Mouse (Mus musculus) erythroblast, embryonic 14.5 days (primary cell): ENCODE measurements around the gene Gm4216. TPM values are rescaled to one million over a fixed set of nuclear protein-coding genes. Genes with fewer than 3 reads are reported as not detected.
"Not testable (repeated sequence)": the region's sequence is repeated elsewhere in the genome, so short reads cannot be mapped to it uniquely, and the experiment has no call there.

ENCODE experiments used
- H3K27me3 ChIP-seq: 2 replicates; pipeline ENCODE4 v1.6.1; 2012; ENCODE audit warnings: inconsistent platforms; ENCODE audit not compliant: control insufficient read depth
- H3K36me3 ChIP-seq: 2 replicates; pipeline ENCODE4 v1.6.1; 2012; ENCODE audit warnings: mild to moderate bottlenecking, inconsistent platforms; ENCODE audit not compliant: control insufficient read depth
- H3K4me1 ChIP-seq: 2 replicates; pipeline ENCODE4 v1.6.1; 2012; ENCODE audit warnings: inconsistent platforms; ENCODE audit not compliant: control insufficient read depth
- H3K4me3 ChIP-seq: replicated peaks from 2 replicates; pipeline ENCODE3; 2012; ENCODE audit warnings: moderate library complexity, mild to moderate bottlenecking, inconsistent platforms
- H3K9me3 ChIP-seq: 2 replicates; pipeline ENCODE4 v1.6.1; 2012; ENCODE audit warnings: low read length, inconsistent platforms, mixed read lengths; ENCODE audit not compliant: control insufficient read depth
- polyA plus RNA-seq: library from polyadenylated mRNA; stranded (reverse); fragments of >175 nt; gene quantifications from 2 replicates; pipeline ENCODE4 v1.2.3, GENCODE M21; 2012

Gene Gm4216
- polyA plus RNA-seq = not detected in 2 replicates

DNA sequence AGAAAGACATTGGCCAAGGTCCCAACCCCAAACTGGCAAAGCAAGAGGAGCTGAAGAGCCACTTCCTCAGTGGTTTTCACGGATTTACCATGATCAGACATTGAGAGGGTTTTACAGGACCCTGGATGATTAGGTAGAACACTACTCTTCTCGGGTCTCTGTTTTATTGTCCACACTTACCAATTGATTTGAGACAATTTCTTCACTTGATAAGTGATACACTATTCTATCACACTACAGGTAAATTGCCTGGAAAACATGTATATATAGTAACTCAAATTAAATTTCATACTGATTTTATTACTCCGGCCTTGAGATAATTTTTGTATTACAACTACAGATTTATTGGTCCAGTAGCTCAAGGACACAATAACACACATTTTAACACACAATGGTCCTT lies at the start of gene Gm4216:
Gm4216 (minus strand) TSS at position 101 of the 400 bp plus-strand sequence.
- H3K36me3 ChIP-seq, H3K9me3 ChIP-seq, H3K4me1 ChIP-seq, H3K27me3 ChIP-seq, H3K4me3 ChIP-seq: not testable (repeated sequence)

DNA sequence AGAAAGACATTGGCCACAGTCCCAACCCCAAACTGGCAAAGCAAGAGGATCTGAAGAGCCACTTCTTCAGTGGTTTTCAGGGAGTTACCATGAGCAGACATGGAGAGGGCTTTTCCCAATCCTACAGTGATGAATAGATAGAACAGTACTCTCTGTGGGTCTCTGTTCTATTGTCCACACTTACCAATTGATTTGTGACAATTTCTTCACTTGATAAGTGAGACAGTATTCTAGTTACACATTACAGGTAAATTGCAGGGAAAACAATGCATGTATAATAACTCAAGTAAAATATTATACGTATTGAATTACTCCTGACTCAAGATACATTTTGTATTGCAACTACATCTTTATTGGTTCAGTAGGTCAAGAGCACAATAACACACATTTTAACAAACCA lies 47.6 kb upstream of the Gm4216 start, which contains the start of gene Gm8720:
Gm8720 (minus strand) TSS at position 101 of the 400 bp plus-strand sequence.
- H3K4me1 ChIP-seq, H3K36me3 ChIP-seq, H3K27me3 ChIP-seq, H3K4me3 ChIP-seq, H3K9me3 ChIP-seq: not testable (repeated sequence)

GRCm38 (mm10) chr7:23055240-23055639 lies 35.5 kb upstream of the Gm4216 start, which contains the start of gene Vmn1r163:
TSS of gene Vmn1r163 (plus strand) at chr7:23055540.
- not testable (repeated sequence) for H3K4me1 ChIP-seq, H3K36me3 ChIP-seq, H3K27me3 ChIP-seq

DNA sequence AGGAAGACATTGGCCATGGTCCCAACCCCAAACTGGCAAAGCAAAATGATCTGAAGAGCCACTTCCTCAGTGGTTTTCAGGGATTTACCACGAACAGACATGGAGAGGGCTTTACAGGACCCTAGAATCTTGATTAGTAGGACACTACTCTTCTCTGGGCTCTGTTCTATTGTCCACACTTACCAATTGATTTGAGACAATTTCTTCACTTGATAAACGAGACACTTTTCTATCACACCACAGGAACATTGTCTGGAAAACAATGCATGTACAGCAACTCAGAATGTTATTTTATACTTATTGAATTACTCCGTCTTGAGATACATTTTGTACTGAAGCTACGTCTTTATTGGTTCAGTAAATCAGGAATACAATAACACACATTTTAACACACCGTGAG lies 35.1 kb downstream of the Gm4216 start, which contains the start of gene Gm4214:
Gm4214 (minus strand) TSS at position 101 of the 400 bp plus-strand sequence.
- H3K9me3 ChIP-seq, H3K4me3 ChIP-seq, H3K36me3 ChIP-seq, H3K4me1 ChIP-seq, H3K27me3 ChIP-seq: not testable (repeated sequence)

More at GRCm38 (mm10) chr7:23055240-23055639, 35.5 kb upstream of the Gm4216 start, which contains the start of gene Vmn1r163:
- not testable (repeated sequence) for H3K4me3 ChIP-seq, H3K9me3 ChIP-seq

Other genes starting within 250 kb of the Gm4216 start
- not detected in 2 replicates for gene Vmn1r158, start 229.1 kb downstream of the Gm4216 start, polyA plus RNA-seq
- not detected in 2 replicates for gene Vmn1r159, start 176.3 kb downstream of the Gm4216 start, polyA plus RNA-seq
- gene Vmn1r160, start 148.7 kb downstream of the Gm4216 start, polyA plus RNA-seq = not detected in 2 replicates
- not detected in 2 replicates for gene Gm4214, start 35.2 kb downstream of the Gm4216 start, polyA plus RNA-seq
- gene Vmn1r163, start 35.6 kb upstream of the Gm4216 start, polyA plus RNA-seq = 0.09 TPM in 1 of 2 replicates, not detected in the other
- not detected in 2 replicates for gene Gm8720, start 47.5 kb upstream of the Gm4216 start, polyA plus RNA-seq
- gene Gm10662, start 124.6 kb upstream of the Gm4216 start, polyA plus RNA-seq = not detected in 2 replicates
- not detected in 2 replicates for gene Vmn1r165, start 197.4 kb upstream of the Gm4216 start, polyA plus RNA-seq
- gene Vmn1r166, start 231.8 kb upstream of the Gm4216 start, polyA plus RNA-seq = not detected in 2 replicates